Mouse (Mus musculus) spleen, postnatal 10 days (tissue): ENCODE data around the gene Cyp4f18.
"Not testable (repeated sequence)": the region's sequence is repeated elsewhere in the genome, so short reads cannot be mapped to it uniquely, and the experiment has no call there.

Source experiments
- DNase-seq, 2 experiments: peaks; one replicate each; pipeline ENCODE4 v3.0.0; 2021 to 2022; ENCODE audit warnings: low spot score in 2 of 2

Gene Cyp4f18

GRCm38 (mm10) chr8:71981032-71981431 lies 28.4 kb downstream of the Cyp4f18 start:
- no peak for DNase-seq

DNA sequence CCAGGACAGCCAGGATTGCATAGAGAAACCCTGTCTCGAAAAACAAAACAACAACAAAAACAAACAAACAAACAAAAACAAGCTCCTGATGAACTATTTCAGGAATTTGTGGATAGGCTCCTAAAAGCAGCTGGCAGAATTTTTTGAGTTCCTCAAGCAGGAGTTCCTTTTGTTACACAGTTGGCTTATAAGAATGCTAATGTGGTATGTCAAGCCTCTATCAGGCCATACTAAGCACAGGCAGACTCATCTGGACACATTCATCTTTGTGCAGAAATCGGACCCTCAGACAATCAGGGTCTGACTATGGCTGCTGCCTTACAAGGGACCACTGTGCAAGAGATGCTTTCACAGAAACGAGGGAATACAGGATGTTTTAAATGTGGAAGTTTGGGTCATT lies 35.2 kb downstream of the Cyp4f18 start:
- no peak for DNase-seq

DNA sequence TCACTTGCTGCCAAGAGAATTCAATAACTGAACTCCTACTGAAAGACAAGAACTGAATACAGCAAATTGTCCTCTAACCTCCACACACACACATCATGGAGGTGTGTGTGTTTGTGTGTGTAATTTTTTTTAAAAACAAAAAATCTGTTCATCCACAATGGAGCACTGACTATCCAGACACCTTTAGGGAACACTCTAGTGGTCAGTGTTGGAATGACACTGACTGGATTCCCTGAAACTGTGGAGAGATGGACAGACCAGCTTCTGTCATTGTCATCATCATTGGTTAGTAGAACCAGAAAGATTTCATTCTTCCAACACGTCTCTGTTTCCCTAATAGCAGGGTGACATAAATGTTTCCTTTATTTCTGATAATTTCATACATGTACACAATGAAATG lies 37.5 kb downstream of the Cyp4f18 start:
- DNase-seq: no peak

DNA sequence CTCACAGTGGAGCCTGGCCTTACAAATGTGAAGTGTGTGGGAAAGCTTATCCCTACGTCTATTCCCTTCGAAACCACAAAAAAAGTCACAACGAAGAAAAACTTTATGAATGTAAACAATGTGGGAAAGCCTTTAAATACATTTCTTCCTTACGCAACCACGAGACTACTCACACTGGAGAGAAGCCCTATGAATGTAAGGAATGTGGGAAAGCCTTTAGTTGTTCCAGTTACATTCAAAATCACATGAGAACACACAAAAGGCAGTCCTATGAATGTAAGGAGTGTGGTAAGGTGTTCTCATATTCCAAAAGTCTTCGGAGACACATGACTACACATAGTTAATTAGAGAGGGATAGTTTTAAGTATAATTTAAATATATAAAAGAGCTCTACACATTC lies 40.8 kb downstream of the Cyp4f18 start:
- no peak for DNase-seq

GRCm38 (mm10) chr8:71968100-71968499 lies 41.3 kb downstream of the Cyp4f18 start:
- DNase-seq: no peak

GRCm38 (mm10) chr8:71967261-71967660 lies 42.2 kb downstream of the Cyp4f18 start:
- DNase-seq: no peak

- DNase-seq: no peak
Observed at GRCm38 (mm10) chr8:71966411-71966810, 43.0 kb downstream of the Cyp4f18 start.

GRCm38 (mm10) chr8:71965166-71965565 lies 44.3 kb downstream of the Cyp4f18 start:
- no peak for DNase-seq

DNA sequence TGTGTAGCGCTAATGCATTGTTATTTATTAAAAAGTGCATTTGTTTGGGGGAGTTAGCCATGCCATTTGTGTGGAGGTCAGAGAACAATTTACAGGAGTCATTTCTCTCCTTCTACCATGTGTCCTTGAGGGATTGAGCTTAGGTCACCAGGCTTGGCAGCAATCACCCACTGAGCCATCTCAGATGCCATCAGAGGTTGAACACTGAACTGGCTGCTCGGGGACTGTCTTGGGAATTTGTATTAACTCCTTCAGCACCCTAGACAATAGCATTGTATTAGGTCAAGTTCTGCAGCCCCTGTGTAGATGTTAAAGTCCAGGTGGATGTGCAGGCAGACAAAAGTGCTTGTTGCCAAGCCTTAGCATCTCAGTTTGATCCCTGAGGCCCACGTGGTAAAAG lies 45.4 kb downstream of the Cyp4f18 start:
- DNase-seq: no peak

DNA sequence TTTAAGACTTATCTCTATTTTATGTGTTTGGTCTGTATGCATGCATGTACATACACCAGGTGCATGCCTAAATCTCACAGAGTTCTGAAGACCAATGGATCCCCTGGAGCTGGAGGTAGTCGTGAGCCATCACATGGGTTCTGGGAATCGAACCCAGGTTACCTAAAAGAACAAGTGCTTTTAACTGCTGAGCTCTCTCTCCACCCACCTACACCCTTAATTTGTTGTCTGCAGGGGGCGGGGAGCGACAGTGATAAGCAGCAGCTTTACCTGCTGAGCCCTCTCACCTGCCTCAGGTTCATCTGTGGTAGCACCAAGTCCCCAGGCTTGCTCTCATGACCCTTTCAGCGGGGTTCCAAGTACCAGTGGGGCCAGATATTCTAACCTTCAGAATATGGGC lies 47.6 kb downstream of the Cyp4f18 start:
- DNase-seq: no peak

DNA sequence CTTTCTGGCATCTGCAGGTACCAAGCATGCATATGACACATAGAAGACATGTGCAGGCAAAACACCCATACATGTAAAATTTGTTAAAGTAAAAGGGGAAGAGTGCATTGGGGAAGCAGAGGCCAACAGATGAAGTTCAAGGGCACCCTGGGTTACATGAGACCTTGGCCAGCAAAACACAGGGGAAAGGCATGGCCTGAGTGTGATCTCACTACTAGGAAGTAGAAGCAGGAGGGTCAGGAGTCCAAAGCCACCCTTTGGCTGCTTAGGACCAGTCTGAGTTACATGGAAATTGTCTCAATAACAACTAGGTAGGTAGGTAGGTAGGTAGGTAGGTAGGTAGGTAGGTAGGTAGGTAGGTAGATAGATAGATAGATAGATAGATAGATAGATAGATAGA lies 48.9 kb downstream of the Cyp4f18 start:
- no peak for DNase-seq

GRCm38 (mm10) chr8:71954666-71955065 lies 54.8 kb downstream of the Cyp4f18 start:
- no peak for DNase-seq

- not testable (repeated sequence) for DNase-seq
Observed at GRCm38 (mm10) chr8:71952961-71953700, 56.3 kb downstream of the Cyp4f18 start.

DNA sequence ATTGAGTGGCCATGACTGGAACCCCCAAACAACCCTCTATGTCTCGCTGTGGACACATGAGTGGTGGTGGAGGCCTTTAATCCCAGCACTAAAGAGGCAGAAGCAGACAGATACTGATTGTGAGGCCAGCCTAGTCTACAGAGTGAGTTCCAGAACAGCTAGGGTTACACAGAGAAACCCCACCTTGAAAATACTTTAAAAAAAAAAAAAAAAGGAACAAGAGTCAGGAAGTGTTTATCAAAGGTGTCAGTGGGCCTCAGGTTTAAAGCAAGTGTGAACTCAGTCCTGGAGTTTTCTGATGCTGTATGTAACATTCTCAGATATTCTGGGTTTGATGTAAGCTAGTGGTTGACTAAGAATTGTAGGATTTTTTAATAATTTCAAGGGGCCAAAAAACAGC lies 56.9 kb downstream of the Cyp4f18 start:
- DNase-seq: no peak

DNA sequence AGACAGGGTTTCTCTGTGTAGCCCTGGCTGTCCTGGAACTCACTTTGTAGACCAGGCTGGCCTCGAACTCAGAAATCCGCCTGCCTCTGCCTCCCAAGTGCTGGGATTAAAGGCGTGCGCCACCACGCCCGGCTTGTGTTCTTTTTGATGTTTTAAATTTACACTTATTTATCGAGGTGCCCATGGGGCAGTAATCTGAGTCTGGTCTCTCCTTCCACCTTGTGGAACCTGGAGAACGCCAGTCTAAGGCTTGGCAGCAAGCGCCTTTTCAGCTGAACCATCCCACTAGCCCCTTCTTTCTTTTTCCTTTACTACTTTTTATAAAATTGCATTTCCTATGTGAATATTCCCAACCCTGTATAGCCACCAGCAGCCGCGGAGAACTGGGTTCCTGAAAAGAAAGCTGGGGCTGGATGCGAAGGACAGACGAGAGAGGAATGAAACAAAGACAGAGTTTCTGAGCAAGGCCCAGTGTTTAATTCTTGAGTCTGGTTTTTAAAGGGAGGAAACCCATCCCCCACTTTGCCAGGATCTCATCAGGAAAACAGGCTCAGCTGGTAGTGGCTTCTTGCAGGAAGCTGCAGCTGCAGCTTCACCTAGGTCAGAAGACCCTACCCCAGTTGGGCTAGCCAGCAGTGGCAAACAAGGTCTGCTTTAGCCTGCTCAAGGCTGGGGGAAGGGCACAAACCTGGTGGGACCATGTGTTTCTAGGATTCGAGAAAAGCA lies 57.8 kb downstream of the Cyp4f18 start:
- peak; percentile 24 to 35 for DNase-seq

GRCm38 (mm10) chr8:71950482-71951221 lies 58.8 kb downstream of the Cyp4f18 start, which contains the start of gene Zfp961:
Gene Zfp961 (plus strand): TSS chr8:71951038.
- DNase-seq: peak; percentile 98

- no peak for DNase-seq
Observed at GRCm38 (mm10) chr8:71948624-71949023, 60.8 kb downstream of the Cyp4f18 start.

- no peak for DNase-seq
Observed at GRCm38 (mm10) chr8:71941776-71942175, 67.7 kb downstream of the Cyp4f18 start.

GRCm38 (mm10) chr8:71940293-71941208 lies 68.9 kb downstream of the Cyp4f18 start:
- DNase-seq: peak; percentile 32 to 75
